Mouse (Mus musculus) cerebellum, adult 8-10 months (tissue): ENCODE data around the gene AK157302.
"Not testable (repeated sequence)": the region's sequence is repeated elsewhere in the genome, so short reads cannot be mapped to it uniquely, and the experiment has no call there.

ENCODE experiments used
- DNase-seq: peaks from one replicate; pipeline ENCODE4 v3.0.0; 2022

The AK157302 gene

DNA sequence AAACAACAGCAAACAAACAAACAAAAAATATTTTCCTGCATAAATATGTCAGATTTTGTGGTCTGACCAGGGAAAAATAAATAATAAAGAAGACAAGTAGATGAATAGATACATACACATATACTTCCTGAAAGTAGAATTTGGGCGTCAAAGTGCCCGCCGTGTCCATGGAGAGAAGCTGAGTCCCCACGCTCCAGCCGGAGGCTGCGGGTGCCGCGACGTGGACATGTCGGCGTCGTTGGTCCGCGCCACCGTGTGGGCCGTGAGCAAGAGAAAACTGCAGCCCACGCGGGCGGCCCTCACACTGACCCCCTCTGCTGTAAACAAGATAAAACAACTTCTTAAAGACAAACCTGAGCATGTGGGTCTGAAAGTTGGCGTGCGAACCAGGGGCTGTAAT lies at the start of gene AK157302:
Gene AK157302 (plus strand): TSS at position 144 of the 400 bp plus-strand sequence.
- no peak for DNase-seq

DNA sequence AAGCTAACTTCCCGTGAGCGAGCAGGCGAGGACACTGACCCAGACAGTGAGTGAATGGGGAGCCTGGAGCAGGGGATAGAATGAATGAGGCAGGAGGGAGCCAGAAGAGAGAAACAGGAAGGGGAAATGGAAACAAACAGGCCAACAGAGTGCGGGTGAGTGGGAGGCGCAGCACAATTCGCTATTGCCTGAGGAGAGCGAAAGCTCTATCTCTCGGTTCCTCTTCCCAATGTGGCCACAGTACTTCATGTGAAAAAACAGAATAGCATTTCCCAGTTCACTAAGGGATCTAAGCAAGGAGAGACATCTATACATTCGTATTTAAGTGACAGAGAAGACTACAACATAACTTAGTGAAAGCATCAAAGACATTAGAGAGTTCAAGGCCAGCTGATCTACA lies 48.2 kb upstream of the AK157302 start:
- DNase-seq: no peak

DNA sequence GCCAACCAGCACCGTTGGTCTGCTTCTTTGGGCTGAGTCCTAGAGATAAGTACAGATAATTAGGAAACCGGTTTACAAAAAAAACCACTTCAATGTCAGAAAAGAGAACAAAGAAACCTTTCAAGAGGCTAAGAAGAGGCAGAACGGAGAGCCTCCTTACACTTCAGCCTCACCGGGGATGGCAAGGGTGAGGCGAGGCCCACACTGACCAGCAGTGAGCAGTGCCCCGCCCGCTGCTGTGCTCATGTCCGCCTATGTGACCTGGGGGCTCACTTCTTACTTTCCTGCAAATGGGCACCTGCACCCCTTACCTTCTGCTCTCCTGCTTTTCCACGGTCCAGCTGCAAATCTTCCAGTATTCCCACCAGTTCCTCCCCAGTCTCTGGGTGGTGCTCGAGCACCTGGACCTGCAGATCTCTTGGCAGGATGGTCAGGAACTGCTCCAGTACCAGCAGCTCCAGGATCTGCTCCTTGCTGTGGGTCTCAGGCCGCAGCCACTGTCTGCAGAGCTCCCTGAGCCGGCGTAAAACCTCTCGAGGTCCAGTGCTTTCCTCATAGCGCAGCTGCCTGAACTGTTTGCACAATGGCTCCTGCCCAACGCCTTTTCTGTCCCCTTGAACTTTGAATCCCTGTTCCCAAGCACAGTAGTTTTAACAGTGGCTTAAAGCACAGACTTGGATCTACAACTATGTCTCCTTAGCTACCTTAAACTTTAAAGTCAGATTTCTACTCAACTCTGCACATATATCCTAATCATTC lies 47.0 kb upstream of the AK157302 start:
- no peak for DNase-seq

DNA sequence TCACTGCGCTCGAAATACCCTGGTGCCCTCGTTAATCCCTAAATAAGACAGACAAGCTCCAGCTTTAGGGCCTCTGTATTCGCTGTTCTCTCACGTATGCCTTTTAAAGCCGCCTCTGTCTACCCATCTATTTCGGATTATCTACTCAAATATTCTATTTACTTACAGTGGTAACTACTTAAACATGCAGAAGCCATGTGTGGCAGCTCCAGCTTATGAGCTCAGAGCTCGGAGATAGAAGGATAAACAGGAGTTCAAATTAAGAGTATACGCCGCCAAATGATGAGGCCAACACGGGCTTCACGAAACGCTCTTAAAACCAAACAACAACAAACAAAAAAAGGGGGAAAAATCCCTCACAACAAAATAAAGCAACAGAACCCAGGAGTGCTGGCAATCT lies 42.0 kb upstream of the AK157302 start:
- no peak for DNase-seq

DNA sequence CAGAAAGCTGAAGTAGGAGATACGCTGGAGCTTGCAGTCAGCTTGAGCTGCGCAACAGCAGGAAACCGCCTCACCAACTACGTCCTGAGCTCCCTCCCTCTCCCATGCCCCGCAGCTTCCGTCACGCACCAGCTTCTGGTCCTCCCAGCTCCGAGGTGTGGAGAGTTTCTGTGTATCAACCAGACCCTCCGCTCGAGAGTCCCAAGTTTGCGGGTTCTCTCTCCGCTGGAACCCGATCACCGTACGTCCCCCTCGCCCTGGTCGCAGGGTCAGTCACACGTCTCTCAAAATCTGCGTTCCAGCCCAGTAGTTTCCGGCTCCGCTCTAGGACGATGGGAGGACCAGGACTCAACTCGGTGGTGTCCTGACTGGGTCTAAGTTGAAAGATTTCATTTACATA lies 41.6 kb upstream of the AK157302 start, which contains the start of gene Zscan26:
Gene Zscan26 (minus strand): TSS at position 282 of the 400 bp plus-strand sequence.
- peak; percentile 82 for DNase-seq

DNA sequence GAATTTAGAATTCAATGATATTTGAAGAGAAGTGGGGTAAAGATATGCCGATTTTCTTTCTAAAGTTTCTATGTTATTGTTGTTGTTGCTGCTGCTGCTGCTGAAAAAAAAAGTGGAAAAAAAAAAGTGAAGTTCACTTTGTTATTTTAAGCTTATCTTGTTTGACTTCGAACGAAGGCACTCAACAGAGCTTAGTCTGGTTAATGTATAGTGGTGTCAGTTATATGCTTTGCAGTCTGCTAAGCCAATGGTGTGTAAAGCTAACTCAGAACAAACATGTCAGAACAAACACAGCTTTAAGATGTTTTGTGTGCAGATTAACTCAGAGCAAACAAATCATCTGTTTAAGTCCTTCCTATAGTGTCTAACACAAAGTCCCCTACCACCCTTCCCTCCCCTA lies 40.9 kb upstream of the AK157302 start:
- DNase-seq: no peak

DNA sequence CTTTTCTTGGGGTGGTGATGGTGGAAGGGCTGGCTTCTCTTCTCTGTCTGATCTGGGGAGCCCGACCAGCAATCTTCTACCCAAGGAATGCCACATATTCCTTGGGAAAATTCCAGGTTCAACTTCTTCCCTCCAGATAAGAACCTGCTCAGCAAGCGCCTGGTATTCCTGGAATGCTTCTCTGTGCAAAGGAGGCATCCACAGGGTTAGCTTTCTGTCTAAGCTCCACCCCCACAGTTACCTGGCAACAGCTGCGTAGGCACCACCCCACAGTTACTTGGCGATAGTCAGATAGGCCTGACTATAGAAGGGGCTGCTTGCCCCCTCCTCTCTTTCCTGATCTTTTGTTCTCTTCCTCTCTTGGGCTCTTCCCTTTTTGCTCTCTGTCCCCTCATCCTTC lies 38.7 kb upstream of the AK157302 start:
- DNase-seq: no peak

DNA sequence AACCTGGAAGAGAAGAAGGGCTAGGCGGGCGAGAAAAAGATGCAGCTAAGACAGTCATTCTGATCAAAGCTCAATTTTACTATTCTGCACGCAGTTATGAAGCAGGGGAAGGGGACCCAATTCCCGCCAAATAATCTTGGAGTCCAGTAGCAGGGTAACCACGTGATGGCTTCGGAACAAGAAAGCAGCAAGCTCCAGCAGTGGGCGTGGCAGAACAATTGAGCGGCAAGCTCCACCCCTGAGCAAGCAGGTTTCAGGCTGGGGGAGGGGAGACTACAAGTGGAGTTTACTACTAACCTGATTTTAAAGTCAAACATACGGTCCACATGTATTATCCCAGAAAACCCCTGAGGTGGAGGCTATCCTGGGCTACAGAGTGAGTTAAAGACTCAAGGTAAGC lies 32.5 kb upstream of the AK157302 start:
- not testable (repeated sequence) for DNase-seq

DNA sequence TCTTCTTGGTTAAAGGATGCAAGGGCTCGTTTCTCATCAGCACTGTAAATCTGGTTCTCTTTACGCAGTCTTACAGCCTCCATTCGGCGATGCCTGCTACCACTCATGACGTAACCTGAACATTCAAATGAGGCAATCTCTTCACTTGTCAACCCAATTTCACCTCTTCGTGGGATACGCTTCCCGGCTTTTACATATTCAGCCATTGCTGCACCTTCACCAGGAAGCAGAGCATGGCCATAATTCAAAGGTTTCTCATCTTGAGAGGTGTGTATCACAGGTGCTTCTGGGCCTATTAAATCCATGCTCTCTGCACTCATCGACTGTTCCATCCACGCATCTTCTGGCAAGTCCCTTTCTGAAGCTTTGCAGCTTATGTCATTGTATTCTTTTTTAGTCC lies 27.7 kb upstream of the AK157302 start:
- no peak for DNase-seq

DNA sequence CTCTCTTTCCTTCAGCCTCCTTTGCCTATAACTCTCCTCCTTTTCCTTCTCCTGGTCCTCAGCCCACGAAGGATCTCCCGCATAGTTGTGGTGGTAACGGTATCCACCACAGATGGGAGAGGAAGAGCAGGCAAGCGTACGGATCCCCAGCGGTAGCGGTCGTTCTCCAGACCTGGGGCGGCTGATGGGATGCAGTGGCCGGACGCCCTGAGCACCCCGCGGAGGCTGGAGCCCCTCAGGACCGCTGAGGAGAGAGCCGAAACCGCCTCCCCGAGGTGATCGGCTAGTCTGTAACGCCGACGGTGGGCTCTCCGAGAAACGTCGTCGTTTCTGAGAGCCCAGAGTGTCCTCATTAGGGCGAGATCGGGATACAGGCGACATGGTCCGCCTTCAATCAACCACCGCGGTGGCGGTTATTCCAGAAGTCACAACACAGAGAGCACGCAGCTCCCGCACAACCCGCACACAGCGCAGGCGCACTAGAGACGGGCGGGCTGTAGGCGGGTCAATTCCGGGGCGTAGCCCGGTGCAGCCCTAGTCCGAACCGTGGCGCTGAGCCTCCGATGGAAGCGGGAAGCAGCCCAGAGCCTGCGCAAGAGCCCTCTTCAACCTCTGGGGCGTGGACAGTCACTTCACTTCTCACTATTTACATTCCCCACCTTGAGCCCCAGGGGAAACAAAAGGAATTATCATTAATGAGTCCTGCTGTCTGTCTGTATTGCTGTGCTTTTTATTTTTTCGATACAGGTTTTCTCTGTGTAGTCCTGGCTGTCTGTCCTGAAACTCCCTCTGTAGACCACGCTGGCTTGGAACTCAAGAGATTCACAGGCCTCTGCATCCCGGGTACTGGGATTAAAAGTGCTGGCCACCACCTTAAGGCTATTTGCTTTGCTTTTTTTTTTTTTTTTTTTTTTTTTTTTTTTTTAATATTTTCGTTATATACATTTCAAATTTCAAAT lies 26.7 kb upstream of the AK157302 start, which contains the start of gene Nkapl:
Gene Nkapl (minus strand): TSS at position 449 of the 959 bp plus-strand sequence.
- peak; percentile 82 for DNase-seq

DNA sequence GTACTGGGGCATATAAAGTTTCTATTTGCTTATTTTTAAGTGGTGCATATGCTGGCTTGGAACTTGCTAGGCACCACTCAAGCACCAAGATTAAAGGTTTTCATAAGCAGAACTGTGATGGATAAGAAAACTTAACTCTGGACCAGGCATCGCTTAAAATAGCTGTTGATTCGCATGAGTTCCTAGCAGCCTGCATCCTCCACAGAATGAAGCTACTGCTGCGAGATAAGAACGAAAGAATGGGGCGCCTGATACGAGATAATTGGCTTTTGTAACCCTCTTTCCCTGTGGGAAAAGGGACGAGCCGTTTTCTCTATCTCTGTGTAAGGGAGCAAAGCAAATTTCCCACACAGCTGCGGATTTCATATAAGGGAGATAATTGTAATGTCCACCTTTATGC lies 25.9 kb upstream of the AK157302 start:
- no peak for DNase-seq

DNA sequence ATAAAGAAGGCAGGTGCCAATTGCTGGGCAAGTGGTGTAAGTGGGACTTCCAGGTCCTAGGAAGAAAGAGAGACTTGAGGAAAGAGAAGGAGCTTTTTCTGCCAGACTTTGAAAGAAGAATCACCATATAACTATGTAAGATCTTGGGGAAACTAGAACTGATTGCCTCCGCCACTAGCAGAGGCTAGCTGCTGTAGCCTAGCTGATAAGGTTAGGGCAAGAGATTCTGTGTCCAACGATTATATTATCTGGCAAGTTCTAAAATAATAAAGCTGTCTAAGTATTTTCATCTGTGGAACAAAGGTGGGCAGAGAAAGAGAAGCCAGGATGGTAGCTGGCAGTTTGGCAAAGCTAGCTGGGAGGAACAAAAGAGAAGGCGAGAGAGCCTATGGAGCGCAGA lies 22.6 kb upstream of the AK157302 start:
- DNase-seq: no peak

DNA sequence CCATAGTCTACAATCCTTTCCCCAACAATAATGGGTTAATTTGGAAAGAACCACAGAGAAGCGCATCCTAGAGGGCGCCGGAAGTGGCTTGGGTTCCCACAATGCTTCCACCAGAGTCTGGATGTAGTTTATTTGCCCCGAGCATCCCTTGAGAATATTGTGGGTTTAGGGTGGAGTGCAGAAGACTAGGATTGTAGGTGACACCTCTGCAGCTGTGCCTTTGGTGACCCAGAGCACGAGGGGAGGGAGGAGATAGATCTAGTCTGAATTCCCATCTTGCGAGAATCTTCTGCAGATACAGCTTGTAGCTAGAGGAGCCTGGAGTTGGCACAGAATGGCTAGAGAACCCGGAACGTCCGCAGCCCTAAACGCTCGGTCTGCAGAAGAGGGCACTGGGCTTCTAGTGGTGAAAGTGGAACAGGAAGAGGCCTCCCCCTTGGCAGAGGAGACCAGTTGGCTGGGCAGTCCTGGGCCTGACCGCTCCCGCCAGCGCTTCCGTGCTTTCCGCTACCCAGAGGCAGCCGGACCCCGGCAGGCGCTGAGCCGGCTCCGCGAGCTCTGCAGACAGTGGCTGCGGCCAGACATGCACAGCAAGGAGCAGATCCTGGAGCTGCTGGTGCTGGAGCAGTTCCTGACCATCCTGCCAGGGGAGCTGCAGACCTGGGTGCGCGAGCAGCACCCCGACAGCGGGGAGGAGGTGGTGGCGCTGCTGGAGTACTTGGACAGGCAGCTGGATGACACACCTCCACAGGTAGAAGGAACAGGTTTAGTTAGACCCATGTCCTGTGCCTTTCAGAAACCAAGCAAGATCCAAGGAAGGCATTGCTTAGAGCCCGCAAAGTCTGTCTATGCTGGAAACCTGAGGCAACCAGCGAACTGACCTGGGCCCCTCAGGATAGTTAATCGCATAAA lies 16.0 kb upstream of the AK157302 start, which contains the start of the genes Zkscan4 and Gm10065:
Gene Zkscan4 (plus strand): TSS at position 149 of the 912 bp plus-strand sequence.
Gene Gm10065 (minus strand): TSS at position 683 of the 912 bp plus-strand sequence.
- peak; percentile 77 for DNase-seq

DNA sequence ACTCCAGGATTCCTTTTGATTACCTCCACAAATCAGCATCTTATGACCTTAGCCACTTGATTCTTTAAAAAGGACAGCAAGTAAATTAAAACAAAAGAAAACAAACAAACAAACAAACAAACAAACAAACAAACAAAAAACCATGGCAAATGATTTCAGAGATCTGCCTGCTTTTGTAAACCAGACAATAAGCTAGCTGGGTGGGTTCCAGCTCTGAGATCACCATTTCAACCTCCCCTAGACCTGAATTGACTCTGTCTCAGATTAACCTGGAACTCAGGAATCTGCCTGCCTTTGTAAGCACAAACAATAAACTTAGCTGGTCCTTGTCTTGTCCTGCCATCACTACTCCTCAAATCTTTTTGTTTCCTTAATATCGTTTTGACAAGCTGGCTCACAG lies 8.1 kb upstream of the AK157302 start:
- DNase-seq: no peak

DNA sequence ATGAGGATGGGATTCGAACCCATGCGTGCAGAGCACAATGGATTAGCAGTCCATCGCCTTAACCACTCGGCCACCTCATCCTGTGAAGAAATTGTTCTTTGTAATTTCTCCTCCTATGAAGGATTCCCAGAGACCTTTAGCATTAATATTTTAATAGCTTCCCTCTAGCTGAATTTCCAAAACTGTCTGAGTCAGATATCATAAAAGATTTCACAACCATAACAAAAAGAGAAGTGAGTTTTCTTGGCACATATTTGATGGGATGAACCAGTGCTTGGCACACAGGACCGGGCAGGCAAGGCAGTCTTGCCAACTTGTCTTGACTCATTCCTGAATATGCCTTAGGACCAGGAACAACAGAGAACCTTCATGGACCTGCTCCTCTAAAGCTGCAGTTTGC lies 2.2 kb upstream of the AK157302 start:
- DNase-seq: no peak

DNA sequence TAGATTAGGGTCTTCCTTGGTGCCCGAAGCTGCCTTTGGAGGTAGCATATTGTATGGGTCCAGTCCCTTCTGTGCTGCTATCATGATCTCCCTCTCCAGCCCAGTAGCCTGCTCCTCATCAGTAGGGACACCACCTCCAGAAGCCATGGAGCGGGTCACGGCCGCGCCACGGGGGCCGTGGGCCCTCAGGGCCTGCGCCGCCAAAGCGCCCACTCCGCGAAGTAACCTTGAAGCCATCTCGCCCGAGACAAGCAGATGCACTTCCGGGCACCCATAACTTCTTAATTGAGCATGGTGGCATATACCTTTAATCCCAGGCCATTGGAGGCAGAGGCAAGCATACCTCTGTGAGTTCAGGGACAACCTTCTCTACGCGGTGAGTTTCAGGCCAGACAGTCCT lies 6.2 kb downstream of the AK157302 start, which contains the start of gene Gm11273:
Gene Gm11273 (minus strand): TSS at position 237 of the 400 bp plus-strand sequence.
- not testable (repeated sequence) for DNase-seq

DNA sequence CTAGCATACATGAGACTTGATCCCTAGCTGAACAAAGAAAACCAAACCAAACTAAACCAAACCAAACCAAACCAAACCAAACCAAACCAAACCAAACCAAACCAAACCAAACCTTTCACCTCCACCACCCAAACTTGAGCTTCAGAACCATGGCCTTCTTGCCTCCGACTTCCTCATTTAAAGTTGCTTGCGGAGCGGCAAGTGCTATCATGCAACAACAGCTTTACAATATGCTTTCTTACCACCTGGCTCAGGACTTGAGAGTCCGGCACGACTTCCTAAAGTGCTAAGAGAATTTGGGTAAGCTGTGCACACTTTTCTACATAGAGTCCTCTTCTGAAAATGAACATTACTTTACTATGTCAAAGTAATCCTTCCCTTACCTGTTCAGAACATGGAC lies 7.3 kb downstream of the AK157302 start:
- no peak for DNase-seq

DNA sequence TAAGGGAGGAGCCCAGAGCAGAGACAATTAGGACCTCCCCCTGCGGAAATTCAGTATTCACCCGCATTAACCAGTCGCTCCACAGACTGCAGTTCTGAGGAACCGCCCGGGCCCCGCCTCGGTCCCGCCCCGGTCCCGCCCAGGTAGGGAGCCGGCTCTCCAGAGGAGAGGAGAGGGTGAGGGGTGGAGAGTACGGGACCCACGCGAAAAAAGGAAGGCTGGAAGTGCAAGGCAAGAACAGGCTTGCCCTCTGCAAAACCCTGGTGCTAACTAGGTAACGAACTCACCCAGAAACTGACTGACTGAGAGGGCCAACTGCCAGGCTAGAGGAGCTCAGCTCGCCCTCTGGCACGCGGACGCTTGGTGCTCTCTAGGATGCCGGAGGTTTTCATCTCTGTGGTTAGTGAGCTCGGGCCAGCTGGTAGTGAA lies 11.2 kb downstream of the AK157302 start:
- peak; percentile 78 for DNase-seq

DNA sequence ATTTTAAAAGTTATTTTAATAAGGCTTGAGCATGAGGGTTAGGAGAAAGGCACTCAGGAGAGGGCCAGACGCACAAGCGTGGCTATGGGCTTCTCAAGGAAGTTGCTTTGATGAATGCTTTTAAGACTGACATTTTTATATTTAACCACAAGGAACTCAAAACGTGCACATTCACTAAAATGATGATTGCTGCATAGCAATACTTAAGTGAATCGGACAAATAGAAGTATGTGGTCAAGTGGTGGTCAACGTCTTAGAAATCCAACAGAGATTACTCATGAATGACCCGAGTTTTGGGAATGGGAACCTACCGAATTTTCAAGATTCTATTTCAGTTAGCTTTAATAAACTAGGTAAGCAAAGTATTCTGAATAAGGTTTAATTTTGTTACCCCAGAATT lies 35.1 kb downstream of the AK157302 start:
- no peak for DNase-seq

DNA sequence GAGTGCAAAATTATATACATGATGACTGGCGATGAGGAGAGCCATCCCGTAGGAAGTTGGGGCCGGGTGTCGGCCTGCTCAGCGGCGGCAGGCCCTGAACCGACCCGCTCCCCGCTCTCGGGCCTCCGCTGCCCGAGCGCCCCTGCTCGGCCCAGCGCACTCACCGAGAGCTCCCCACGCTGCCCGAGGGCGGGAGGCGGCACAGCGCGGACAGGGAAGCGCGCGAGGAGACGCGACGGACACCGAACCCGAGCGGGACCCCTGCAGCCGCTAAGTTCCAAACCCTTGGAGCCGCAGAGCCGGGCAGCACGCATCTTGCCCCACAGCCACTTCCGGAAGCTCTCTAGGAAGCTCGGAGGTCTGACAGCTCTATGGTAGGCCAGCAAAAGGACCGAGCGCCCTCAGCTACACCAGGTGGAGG lies 35.8 kb downstream of the AK157302 start, which contains the start of gene Zkscan8:
Gene Zkscan8 (minus strand): TSS at position 340 of the 421 bp plus-strand sequence.
- peak; percentile 88 for DNase-seq

DNA sequence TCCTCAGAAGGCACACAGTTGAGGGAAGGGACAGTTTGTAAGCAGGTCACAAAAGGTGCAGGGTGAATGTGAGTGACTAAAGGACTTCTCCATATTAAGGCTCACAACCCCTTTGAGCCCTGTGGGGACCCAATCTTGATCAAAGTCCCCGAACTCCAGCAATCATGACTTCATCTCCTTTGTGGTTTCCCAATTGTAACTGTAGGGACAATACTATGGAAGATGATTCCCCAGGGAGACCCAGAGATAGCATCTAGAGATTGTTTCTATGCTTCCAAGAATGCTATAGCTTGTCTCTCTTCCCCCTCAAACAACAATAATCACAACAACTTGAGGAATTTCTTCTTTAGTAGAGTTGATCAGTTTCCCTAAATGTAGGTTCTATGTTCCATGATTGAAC lies 47.7 kb downstream of the AK157302 start, which contains the start of gene Olfr1366:
Gene Olfr1366 (minus strand): TSS at position 101 of the 400 bp plus-strand sequence.
- DNase-seq: no peak
